Mouse (Mus musculus): ENCODE results near the gene Hoxb6. TPM values are rescaled to one million over a fixed set of nuclear protein-coding genes. Genes with fewer than 3 reads are reported as not detected.

Gene Hoxb6
- total RNA-seq (2021) = 10 to 100 TPM; 33.0 to 72.2 TPM
- 201 and 210 TPM in 2 replicates for polyA plus RNA-seq (2012; rRNA removed)
- long read RNA-seq, transcript Hoxb6-201 (2 exons, 1,321 nt) = major isoform, 18 of 22 reads
- long read RNA-seq, partial matches to known transcripts = 0 of 22 reads
- long read RNA-seq, other reads (novel, unspliced or antisense) = 4 of 22 reads

- DNase-seq = peak; percentile 91
These were observed at the start of gene Hoxb6 for GRCm38 (mm10) chr11:96291681-96292564. Hoxb6 (plus strand) TSS chr11:96292476.

GRCm38 (mm10) chr11:96250901-96251300 lies 41.4 kb upstream of the Hoxb6 start:
- DNase-seq = peak; percentile 85

GRCm38 (mm10) chr11:96251480-96252031 lies 40.7 kb upstream of the Hoxb6 start:
- DNase-seq = peak; percentile 72

DNA sequence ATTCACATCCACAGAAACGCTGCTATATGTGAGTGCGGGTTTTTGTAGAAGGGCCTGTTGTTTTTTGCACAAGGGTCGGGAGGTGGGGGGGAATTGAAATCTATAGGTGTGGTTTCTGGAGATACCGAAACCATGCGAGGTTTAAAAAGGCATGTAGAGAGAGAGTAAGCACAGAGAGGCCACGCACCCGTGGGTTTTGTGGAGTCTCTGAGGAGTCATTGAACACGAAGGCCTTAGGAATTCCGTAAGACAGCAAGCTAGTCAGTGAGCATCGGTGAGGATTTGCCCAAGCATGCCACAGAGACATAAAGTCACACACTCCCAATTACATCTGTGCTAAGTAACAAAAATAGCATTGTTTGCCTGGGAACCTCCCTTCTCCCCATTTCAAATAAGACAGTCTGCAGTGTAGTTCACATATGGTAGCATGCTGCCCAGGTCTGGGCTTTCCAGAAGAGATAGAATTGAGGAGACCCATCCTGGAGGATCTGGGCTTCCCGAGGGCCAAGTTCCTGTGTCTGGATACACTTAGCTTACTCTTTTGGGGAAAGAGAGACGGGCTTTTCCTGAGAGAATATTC lies 39.6 kb upstream of the Hoxb6 start:
- DNase-seq = peak; percentile 58

- peak; percentile 70 for DNase-seq
These were observed 38.1 kb upstream of the Hoxb6 start for GRCm38 (mm10) chr11:96254221-96254620.

GRCm38 (mm10) chr11:96255111-96255995 lies 36.9 kb upstream of the Hoxb6 start:
- peak; percentile 67 for DNase-seq

GRCm38 (mm10) chr11:96255996-96256445 lies 36.3 kb upstream of the Hoxb6 start:
- DNase-seq = peak; percentile 63

DNA sequence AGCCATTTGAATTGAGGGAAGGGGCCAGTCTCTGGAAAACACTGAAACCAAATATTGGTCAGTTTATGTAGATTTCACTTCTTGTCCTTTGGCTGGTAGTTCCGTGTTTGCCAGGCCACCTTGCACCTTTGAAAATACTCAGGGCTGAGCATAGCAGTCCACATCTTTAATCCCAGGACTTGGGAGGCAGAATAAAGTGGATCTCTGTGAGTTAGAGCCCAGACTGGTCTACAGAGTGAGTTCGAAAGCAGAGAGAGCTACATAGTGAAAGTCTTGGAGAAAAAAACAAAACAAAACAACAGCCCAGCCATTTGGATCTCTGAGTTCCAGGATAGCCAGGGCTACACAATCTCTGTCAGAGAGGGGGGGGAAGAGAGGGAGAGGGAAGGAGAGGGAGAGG lies 35.1 kb upstream of the Hoxb6 start:
- DNase-seq = peak; percentile 31

DNA sequence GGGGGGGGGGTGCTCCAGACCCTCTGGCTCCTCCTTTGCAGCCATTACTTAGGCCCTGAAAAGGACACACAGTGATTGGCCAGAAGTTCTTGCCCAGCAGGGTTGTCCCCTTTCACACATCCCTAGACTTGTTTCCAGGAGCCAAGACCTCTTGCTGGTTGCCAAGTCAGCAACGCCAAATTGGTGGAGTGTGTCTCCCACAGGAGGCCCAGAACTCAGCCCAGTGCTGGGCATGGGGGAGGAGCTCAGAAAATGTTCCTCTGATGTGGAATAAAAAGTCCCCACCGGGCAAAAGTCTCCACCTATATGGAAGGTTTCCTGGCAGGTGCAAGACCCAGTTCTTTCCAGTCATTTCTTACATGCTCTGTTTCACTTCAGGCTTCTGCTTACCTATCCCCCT lies 33.2 kb upstream of the Hoxb6 start:
- peak; percentile 46 for DNase-seq

DNA sequence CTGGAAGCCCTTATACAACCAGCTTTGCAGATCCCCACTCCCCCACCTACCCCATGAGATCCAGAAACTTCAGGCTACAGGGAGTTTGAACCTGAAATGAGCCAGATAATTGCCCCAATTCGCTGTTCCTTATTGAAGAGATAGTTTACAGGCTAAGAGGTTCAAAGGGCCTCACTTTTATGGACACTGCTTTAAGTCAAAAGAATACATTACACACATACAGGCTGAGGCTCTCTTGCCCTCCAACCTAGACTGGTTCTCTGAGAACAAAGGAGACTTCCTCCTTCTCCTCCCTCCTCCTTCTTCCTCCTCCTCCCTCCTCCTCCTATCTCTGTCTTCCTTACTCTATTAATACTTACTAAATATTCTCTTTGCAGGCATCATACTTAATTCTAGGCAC lies 32.8 kb upstream of the Hoxb6 start:
- DNase-seq = peak; percentile 18

DNA sequence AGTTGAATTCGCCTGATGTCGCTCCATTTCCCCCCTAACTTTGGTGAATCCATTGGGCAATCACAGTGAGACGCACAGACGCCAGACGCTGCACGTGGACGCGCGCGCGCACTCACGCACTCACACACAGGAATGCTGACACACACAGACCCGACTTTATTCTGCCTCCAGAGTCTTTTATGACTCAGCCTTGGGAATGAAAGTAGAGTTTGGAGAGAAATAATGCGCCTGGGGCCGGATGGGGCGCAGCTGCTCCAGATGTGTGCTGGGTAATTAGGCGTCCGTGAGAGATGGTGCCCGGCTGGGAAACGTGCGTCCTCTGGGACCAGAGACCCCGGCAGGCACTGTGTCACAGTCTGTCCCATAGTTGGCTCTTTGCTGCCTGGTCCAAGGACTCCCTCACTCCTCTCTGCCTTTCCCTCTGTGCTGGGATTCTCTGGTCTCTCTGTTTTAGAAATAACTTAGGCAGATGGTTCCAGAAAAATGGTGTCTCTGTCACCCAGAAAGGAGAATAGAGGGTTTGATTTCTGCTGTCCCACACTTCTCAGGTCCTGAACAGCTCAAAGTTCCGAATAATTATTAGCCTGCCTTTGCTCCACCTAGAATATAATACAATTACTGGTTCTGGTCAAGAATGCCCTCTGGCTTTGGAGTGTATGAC lies 31.8 kb upstream of the Hoxb6 start:
- peak; percentile 93 for DNase-seq

DNA sequence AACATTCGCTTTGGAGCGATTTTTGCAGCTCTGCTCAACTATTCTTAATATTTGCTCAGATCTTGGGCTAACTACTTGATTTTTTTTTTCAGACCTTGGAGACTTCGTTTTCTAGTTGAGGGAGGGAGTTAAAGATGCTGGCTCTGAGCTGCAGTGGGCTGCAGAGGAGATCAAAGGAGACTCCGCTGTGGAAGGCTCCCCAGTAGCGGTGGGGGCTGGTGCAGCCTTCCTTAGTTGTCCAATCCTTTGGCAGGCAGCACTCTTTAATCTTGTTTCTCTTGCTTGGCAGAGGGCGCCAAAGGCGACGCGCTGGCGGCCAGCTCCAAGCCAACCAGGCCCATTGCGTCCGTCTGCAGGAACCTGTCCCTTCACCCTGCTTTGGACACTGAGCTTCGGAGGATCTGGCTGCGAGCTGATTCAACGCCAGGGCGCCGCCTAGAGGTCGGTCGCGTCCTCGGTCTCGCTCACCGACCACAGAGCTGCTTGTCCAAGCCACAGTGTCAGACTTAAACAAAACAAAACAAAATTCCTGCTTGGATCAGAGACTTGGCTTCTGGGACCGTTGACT lies 30.9 kb upstream of the Hoxb6 start:
- DNase-seq = peak; percentile 94

DNA sequence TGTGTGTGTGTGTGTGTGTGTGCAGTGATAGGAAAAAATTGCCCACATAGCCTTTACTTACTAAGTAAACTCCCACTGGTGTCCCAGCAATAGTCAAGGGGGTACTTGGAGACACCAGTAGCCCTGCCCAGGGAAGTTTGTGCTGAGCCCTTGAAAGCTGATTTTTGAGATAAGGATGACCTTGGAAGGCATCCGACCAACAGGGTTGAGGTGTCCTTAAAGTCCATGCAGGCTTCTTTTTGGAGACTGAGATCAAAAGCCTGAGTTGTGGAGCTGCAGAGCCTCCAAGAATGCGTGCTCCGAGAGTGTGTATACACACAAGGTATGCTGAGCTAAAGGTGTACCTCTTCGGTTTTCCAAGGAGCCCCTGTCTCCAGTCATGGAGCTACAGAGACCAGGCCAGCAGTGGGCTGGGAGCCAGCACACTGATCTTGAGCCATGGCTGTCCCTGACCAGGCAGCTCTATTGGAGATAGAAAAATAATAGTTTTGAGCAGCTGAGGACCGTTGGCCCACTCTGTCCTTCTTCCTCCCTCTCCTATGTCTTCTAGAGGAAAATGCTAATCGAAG lies 29.9 kb upstream of the Hoxb6 start:
- peak; percentile 82 for DNase-seq

GRCm38 (mm10) chr11:96263636-96264389 lies 28.5 kb upstream of the Hoxb6 start:
- DNase-seq = peak; percentile 63

- peak; percentile 51 for DNase-seq
These were observed 27.8 kb upstream of the Hoxb6 start for GRCm38 (mm10) chr11:96264390-96265020.

DNA sequence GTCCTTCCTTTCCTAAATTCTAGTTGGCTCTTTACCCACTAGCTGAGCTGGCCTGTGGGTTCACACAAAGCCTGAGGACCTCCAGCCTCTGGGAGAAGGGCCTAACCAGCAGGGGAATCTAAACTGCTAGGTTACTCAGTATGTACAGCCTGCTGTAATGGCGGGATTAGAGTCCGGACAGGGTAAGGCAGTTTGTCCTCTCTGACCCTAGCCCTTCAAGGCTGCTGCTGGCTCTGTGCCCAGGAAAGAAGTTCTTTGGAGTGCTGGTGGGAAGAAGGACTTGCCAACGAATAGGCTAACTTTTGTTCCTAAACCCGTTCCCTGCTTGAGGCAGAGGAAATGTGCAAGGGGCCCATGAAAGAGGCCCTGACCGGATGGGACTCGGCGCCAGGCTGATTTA lies 26.3 kb upstream of the Hoxb6 start:
- DNase-seq = peak; percentile 87

- no peak for DNase-seq
These were observed 25.0 kb upstream of the Hoxb6 start for GRCm38 (mm10) chr11:96267021-96267920.

All from adrenal gland, adult 2 months (tissue).